Mouse (Mus musculus): ENCODE results near the gene Capn8.
"Not testable (repeated sequence)": the region's sequence is repeated elsewhere in the genome, so short reads cannot be mapped to it uniquely, and the experiment has no call there.

The Capn8 gene

GRCm38 (mm10) chr1:182618200-182618947 lies 53.6 kb downstream of the Capn8 start:
- no peak for DNase-seq (ENCODE audit: low spot score)

GRCm38 (mm10) chr1:182620470-182620869 lies 55.7 kb downstream of the Capn8 start:
- DNase-seq (ENCODE audit: low spot score), result no peak

- DNase-seq (ENCODE audit: low spot score), result no peak
Observed at GRCm38 (mm10) chr1:182621256-182621655, 56.4 kb downstream of the Capn8 start.

GRCm38 (mm10) chr1:182626197-182626596 lies 61.4 kb downstream of the Capn8 start:
- no peak for DNase-seq (ENCODE audit: low spot score)

- DNase-seq (ENCODE audit: low spot score), result no peak
Observed at GRCm38 (mm10) chr1:182629228-182629627, 64.4 kb downstream of the Capn8 start.

- no peak for DNase-seq (ENCODE audit: low spot score)
Observed at GRCm38 (mm10) chr1:182633712-182634294, 69.0 kb downstream of the Capn8 start.

- no peak for DNase-seq (ENCODE audit: low spot score)
Observed at GRCm38 (mm10) chr1:182639016-182639415, 74.2 kb downstream of the Capn8 start.

GRCm38 (mm10) chr1:182639456-182639855 lies 74.6 kb downstream of the Capn8 start:
- no peak for DNase-seq (ENCODE audit: low spot score)

- no peak for DNase-seq (ENCODE audit: low spot score)
Observed at GRCm38 (mm10) chr1:182640094-182640493, 75.3 kb downstream of the Capn8 start.

GRCm38 (mm10) chr1:182642779-182643178 lies 78.0 kb downstream of the Capn8 start:
- no peak for DNase-seq (ENCODE audit: low spot score)

GRCm38 (mm10) chr1:182644418-182644817 lies 79.6 kb downstream of the Capn8 start:
- not testable (repeated sequence) for DNase-seq (ENCODE audit: low spot score)

- no peak for DNase-seq (ENCODE audit: low spot score)
Observed at GRCm38 (mm10) chr1:182645211-182645668, 80.4 kb downstream of the Capn8 start.

GRCm38 (mm10) chr1:182646796-182647195 lies 82.0 kb downstream of the Capn8 start:
- no peak for DNase-seq (ENCODE audit: low spot score)

GRCm38 (mm10) chr1:182657760-182658159 lies 93.0 kb downstream of the Capn8 start:
- no peak for DNase-seq (ENCODE audit: low spot score)

- no peak for DNase-seq (ENCODE audit: low spot score)
Observed at GRCm38 (mm10) chr1:182660365-182660764, 95.6 kb downstream of the Capn8 start.

GRCm38 (mm10) chr1:182663671-182664070 lies 98.9 kb downstream of the Capn8 start:
- DNase-seq (ENCODE audit: low spot score), result no peak

- DNase-seq (ENCODE audit: low spot score), result no peak
Observed at GRCm38 (mm10) chr1:182664841-182665240, 100.0 kb downstream of the Capn8 start.

- DNase-seq (ENCODE audit: low spot score), result no peak
Observed at GRCm38 (mm10) chr1:182667281-182667680, 102.5 kb downstream of the Capn8 start.

GRCm38 (mm10) chr1:182669741-182670140 lies 104.9 kb downstream of the Capn8 start:
- DNase-seq (ENCODE audit: low spot score), result no peak

- no peak for DNase-seq (ENCODE audit: low spot score)
Observed at GRCm38 (mm10) chr1:182670563-182671342, 105.9 kb downstream of the Capn8 start.

GRCm38 (mm10) chr1:182671343-182671624 lies 106.5 kb downstream of the Capn8 start:
- DNase-seq (ENCODE audit: low spot score), result no peak

GRCm38 (mm10) chr1:182675346-182675745 lies 110.5 kb downstream of the Capn8 start:
- no peak for DNase-seq (ENCODE audit: low spot score)

- no peak for DNase-seq (ENCODE audit: low spot score)
Observed at GRCm38 (mm10) chr1:182678151-182678550, 113.3 kb downstream of the Capn8 start.
